Mouse (Mus musculus) MEL (cell line): ENCODE data around the gene Atp10a. TPM values are rescaled to one million over a fixed set of nuclear protein-coding genes. Genes with fewer than 3 reads are reported as not detected.

ENCODE experiments used
- DNase-seq: peaks from one replicate; pipeline ENCODE4 v3.0.0; 2011; ENCODE audit warnings: low read depth, low spot score
- H3K27ac ChIP-seq: 2 replicates; pipeline ENCODE4 v1.5.1; 2012; ENCODE audit warnings: low read depth, mild to moderate bottlenecking, control low read depth, low read length, moderate library complexity; ENCODE audit not compliant: control insufficient read depth
- H3K27me3 ChIP-seq, 2 experiments: fragments of 150-350 bp in 1 of 2; sonication (generic) in 1 of 2; 2 replicates each; pipeline ENCODE4 v1.6.1; 2012; ENCODE audit warnings: low read length in 2 of 2, mild to moderate bottlenecking in 2 of 2, improper control_type of control experiment in 1 of 2, moderate library complexity in 1 of 2; ENCODE audit not compliant: insufficient read depth in 2 of 2, control insufficient read depth in 1 of 2
- H3K36me3 ChIP-seq, 2 experiments: 2 replicates each; pipeline ENCODE4 v1.6.1; 2012 to 2014; ENCODE audit warnings: low read length in 2 of 2, improper control_type of control experiment in 1 of 2, inconsistent platforms in 1 of 2, mild to moderate bottlenecking in 1 of 2; ENCODE audit not compliant: insufficient read depth in 2 of 2, control insufficient read depth in 1 of 2
- H3K4me1 ChIP-seq, 2 experiments: fragments of 150-350 bp in 1 of 2; sonication (generic) in 1 of 2; 2 replicates each; pipeline ENCODE4 v1.6.1; 2012; ENCODE audit warnings: low read length in 2 of 2, improper control_type of control experiment in 1 of 2, mild to moderate bottlenecking in 1 of 2; ENCODE audit not compliant: insufficient read depth in 2 of 2, control insufficient read depth in 1 of 2
- H3K4me3 ChIP-seq, 2 experiments: fragments of 150-350 bp in 1 of 2; sonication (generic) in 1 of 2; 2 replicates each; pipeline ENCODE4 v1.5.1; 2012; ENCODE audit warnings: low read depth in 2 of 2, low read length in 2 of 2, mild to moderate bottlenecking in 2 of 2, moderate library complexity in 2 of 2, control low read depth in 1 of 2, improper control_type of control experiment in 1 of 2; ENCODE audit not compliant: control insufficient read depth in 1 of 2, insufficient read depth in 1 of 2
- H3K79me2 ChIP-seq: 2 replicates; pipeline ENCODE4 v1.6.1; 2012; ENCODE audit warnings: mild to moderate bottlenecking, low read length, moderate library complexity; ENCODE audit not compliant: control insufficient read depth, poor library complexity, insufficient read depth
- H3K9ac ChIP-seq: 2 replicates; pipeline ENCODE4 v1.6.1; 2012; ENCODE audit warnings: low read depth, mild to moderate bottlenecking, control low read depth, low read length, moderate library complexity; ENCODE audit not compliant: control insufficient read depth, poor library complexity, severe bottlenecking
- H3K9me3 ChIP-seq: fragments of 150-350 bp; sonication (generic); replicated peaks from 2 replicates; pipeline ENCODE4 v1.6.1; 2012; ENCODE audit warnings: mild to moderate bottlenecking, low read length, improper control_type of control experiment, moderate library complexity; ENCODE audit not compliant: insufficient read depth
- BHLHE40 ChIP-seq: IDR thresholded peaks from 2 replicates; pipeline ENCODE4 v1.6.1; 2012; ENCODE audit warnings: low read depth, mild to moderate bottlenecking, inconsistent platforms, low read length, improper control_type of control experiment, borderline replicate concordance
- CHD1 ChIP-seq: IDR thresholded peaks from 2 replicates; pipeline ENCODE4 v1.6.1; 2012; ENCODE audit warnings: low read depth, mild to moderate bottlenecking, inconsistent platforms, low read length, improper control_type of control experiment
- E2F4 ChIP-seq: IDR thresholded peaks from 2 replicates; pipeline ENCODE4 v1.6.1; 2011; ENCODE audit warnings: low read depth, low read length, improper control_type of control experiment, borderline replicate concordance
- EP300 ChIP-seq, 2 experiments: IDR thresholded peaks; 2 replicates each; pipeline ENCODE4 v1.6.1; 2011; ENCODE audit warnings: improper control_type of control experiment in 2 of 2, low read length in 2 of 2, low read depth in 1 of 2, mild to moderate bottlenecking in 1 of 2
- ETS1 ChIP-seq: IDR thresholded peaks from 2 replicates; pipeline ENCODE4 v1.6.1; 2012; ENCODE audit warnings: low read depth, mild to moderate bottlenecking, inconsistent platforms, low read length, improper control_type of control experiment, moderate library complexity
- JUND ChIP-seq: IDR thresholded peaks from 2 replicates; pipeline ENCODE4 v1.6.1; 2011; ENCODE audit warnings: low read depth, mild to moderate bottlenecking, improper control_type of control experiment, low read length
- MAFK ChIP-seq: IDR thresholded peaks from 2 replicates; pipeline ENCODE4 v1.6.1; 2011; ENCODE audit warnings: low read depth, mild to moderate bottlenecking, low read length, improper control_type of control experiment, borderline replicate concordance
- MXI1 ChIP-seq: IDR thresholded peaks from 2 replicates; pipeline ENCODE4 v1.6.1; 2011; ENCODE audit warnings: mild to moderate bottlenecking, low read depth, low read length, improper control_type of control experiment
- NRF1 ChIP-seq: IDR thresholded peaks from 2 replicates; pipeline ENCODE4 v1.6.1; 2014; ENCODE audit warnings: low read depth, mild to moderate bottlenecking, inconsistent platforms, low read length, improper control_type of control experiment, moderate library complexity; ENCODE audit not compliant: poor library complexity, insufficient read depth, severe bottlenecking
- POLR2AphosphoS2 ChIP-seq: IDR thresholded peaks from 2 replicates; pipeline ENCODE4 v1.6.1; 2011; ENCODE audit warnings: low read length, improper control_type of control experiment
- POLR2AphosphoS5 ChIP-seq: IDR thresholded peaks from 2 replicates; pipeline ENCODE4 v1.6.1; 2012; ENCODE audit warnings: low read depth, borderline replicate concordance, mild to moderate bottlenecking, inconsistent platforms, low read length, moderate library complexity, mixed read lengths
- RCOR1 ChIP-seq: IDR thresholded peaks from 2 replicates; pipeline ENCODE4 v1.6.1; 2012; ENCODE audit warnings: low read depth, mild to moderate bottlenecking, inconsistent platforms, low read length, improper control_type of control experiment
- SMC3 ChIP-seq: IDR thresholded peaks from 2 replicates; pipeline ENCODE4 v1.6.1; 2011; ENCODE audit warnings: low read depth, low read length, improper control_type of control experiment
- TBP ChIP-seq: IDR thresholded peaks from 2 replicates; pipeline ENCODE4 v1.8.0; 2011; ENCODE audit warnings: low read depth, low read length, improper control_type of control experiment
- TCF12 ChIP-seq: IDR thresholded peaks from 2 replicates; pipeline ENCODE4 v1.6.1; 2014; ENCODE audit warnings: low read depth, mild to moderate bottlenecking, inconsistent platforms, low read length, improper control_type of control experiment, moderate library complexity
- UBTF ChIP-seq: IDR thresholded peaks from 2 replicates; pipeline ENCODE4 v1.6.1; 2012; ENCODE audit warnings: low read depth, mild to moderate bottlenecking, inconsistent platforms, low read length, improper control_type of control experiment, moderate library complexity, borderline replicate concordance; ENCODE audit not compliant: insufficient read depth
- ZMIZ1 ChIP-seq: IDR thresholded peaks from 2 replicates; pipeline ENCODE4 v1.6.1; 2012; ENCODE audit warnings: low read depth, mild to moderate bottlenecking, inconsistent platforms, low read length, improper control_type of control experiment, moderate library complexity
- polyA plus RNA-seq, 2 experiments: library from polyadenylated mRNA; stranded (reverse) in 1 of 2; unstranded in 1 of 2; fragments of >175 nt in 1 of 2; fragments of >200 nt in 1 of 2; gene quantifications; 2 replicates each; pipeline versions ENCODE4 v1.2.1 to v1.2.4; 2012; ENCODE audit warnings: low replicate concordance in 2 of 2, low read depth in 1 of 2; ENCODE audit not compliant: insufficient read length in 2 of 2, insufficient read depth in 1 of 2, missing spikeins in 1 of 2
- total RNA-seq: library from RNA; depleted of rRNA; stranded (reverse); fragments of 300-350 nt; gene quantifications from 2 replicates; pipeline ENCODE4 v1.2.3, GENCODE M21; 2012

Atp10a gene
- total and polyA plus RNA-seq, 3 experiments: not detected

GRCm38 (mm10) chr7:58800916-58801315, 144.9 kb downstream of the Atp10a start:
- Histone ChIP-seq H3K4me3 (no peak overlapping the region), H3K9me3 (no peaks in the 10 kb centered on the region), H3K36me3 (no peaks in the 10 kb centered on the region), H3K27me3 (no peaks in the 10 kb centered on the region), H3K79me2 (no peaks in the 10 kb centered on the region), H3K27ac (no peak overlapping the region), H3K9ac (no peak overlapping the region), H3K4me1 (no peaks in the 10 kb centered on the region)
- DNase-seq: no peak
- TF ChIP-seq CHD1 (no peak), BHLHE40 (no peak), TBP (no peak)

GRCm38 (mm10) chr7:58801791-58802190, 145.8 kb downstream of the Atp10a start:
- Histone ChIP-seq H3K27ac (no peak overlapping the region), H3K79me2 (no peaks in the 10 kb centered on the region), H3K36me3 (no peaks in the 10 kb centered on the region), H3K9ac (no peak overlapping the region), H3K4me1 (no peaks in the 10 kb centered on the region), H3K27me3 (no peaks in the 10 kb centered on the region), H3K4me3 (no peak overlapping the region), H3K9me3 (no peaks in the 10 kb centered on the region)
- DNase-seq: no peak
- TF ChIP-seq CHD1 (no peak), SMC3 (no peak), POLR2AphosphoS2 (no peak), POLR2AphosphoS5 (no peak), E2F4 (no peak), MXI1 (no peak), UBTF (no peak), EP300 (IDR thresholded peaks at IDR 0.05; ENCODE audit: low read depth in 1 of 2, low read length in 2 of 2) (no peak), ETS1 (no peak), JUND (no peak), ZMIZ1 (no peak), RCOR1 (no peak), NRF1 (no peak), TBP (no peak), MAFK (no peak), TCF12 (no peak)
